Mouse (Mus musculus): ENCODE results near the gene Lrrc45. TPM values are rescaled to one million over a fixed set of nuclear protein-coding genes. Genes with fewer than 3 reads are reported as not detected.
A peak's percentile ranks its signal among the peaks of the same experiment; 100 is the strongest.
"Not testable (repeated sequence)": the region's sequence is repeated elsewhere in the genome, so short reads cannot be mapped to it uniquely, and the experiment has no call there.

Gene Lrrc45
- polyA plus RNA-seq, 1 experiment from 2014 or later = 44.9 TPM

- H3K36me3 ChIP-seq (ENCODE audit: control insufficient read depth, insufficient read depth, low read length) = no peaks in the 10 kb centered on the region
- H3K4me3 ChIP-seq (ENCODE audit: low read depth, low read length) = 0 out of 2 replicates have a peak overlapping the region, but pooled peaks have one; percentile 58
- DNase-seq (ENCODE audit: low spot score) = no peak
- H3K4me1 ChIP-seq (replicated peaks; ENCODE audit: control insufficient read depth, insufficient read depth, low read length) = peaks cover 6% of the 10 kb centered on the region; the same call in 1 of the 2 replicates
- H3K9me3 ChIP-seq (ENCODE audit: control insufficient read depth, low read length) = no peaks in the 10 kb centered on the region
- H3K27ac ChIP-seq (ENCODE audit: low read depth) = no peak overlapping the region
- peak overlapping the region; percentile 84 for H3K4me2 ChIP-seq (ENCODE audit: low read length)
- H3K9ac ChIP-seq (ENCODE audit: low read length) = no peak overlapping the region
- ATAC-seq (replicated peaks; ENCODE audit: low FRiP score, low TSS enrichment, low read depth) = no peak
- no peaks in the 10 kb centered on the region for H3K27me3 ChIP-seq (replicated peaks; ENCODE audit: control insufficient read depth, insufficient read depth, low read length)
- 57% methylated on average over 12 of the region's 12 CpGs for WGBS
Observed at GRCm38 (mm10) chr11:120727564-120727963, 13.8 kb downstream of the Lrrc45 start.

- no peaks in the 10 kb centered on the region for H3K36me3 ChIP-seq (ENCODE audit: control insufficient read depth, insufficient read depth, low read length)
Observed at GRCm38 (mm10) chr11:120728530-120729240, 15.0 kb downstream of the Lrrc45 start.

GRCm38 (mm10) chr11:120729432-120730050 lies 15.8 kb downstream of the Lrrc45 start:
- not testable (repeated sequence) for H3K4me3 ChIP-seq (ENCODE audit: low read depth, low read length); H3K9me3 ChIP-seq (ENCODE audit: control insufficient read depth, low read length); H3K27ac ChIP-seq (ENCODE audit: low read depth); DNase-seq (ENCODE audit: low spot score); H3K36me3 ChIP-seq (ENCODE audit: control insufficient read depth, insufficient read depth, low read length); H3K9ac ChIP-seq (ENCODE audit: low read length); H3K27me3 ChIP-seq (replicated peaks; ENCODE audit: control insufficient read depth, insufficient read depth, low read length); H3K4me1 ChIP-seq (replicated peaks; ENCODE audit: control insufficient read depth, insufficient read depth, low read length)
- H3K4me2 ChIP-seq (ENCODE audit: low read length) = peak overlapping the region; percentile 31
- 1% methylated on average over 17 of the region's 21 CpGs for WGBS
- peak; percentile 29; the same call in 1 of the 2 replicates for ATAC-seq (replicated peaks; ENCODE audit: low FRiP score, low TSS enrichment, low read depth)

More at GRCm38 (mm10) chr11:120728530-120729240, 15.0 kb downstream of the Lrrc45 start:
- no peak for DNase-seq (ENCODE audit: low spot score)
- Histone ChIP-seq H3K27me3 (replicated peaks; ENCODE audit: control insufficient read depth, insufficient read depth, low read length) (no peaks in the 10 kb centered on the region), H3K27ac (ENCODE audit: low read depth) (no peak overlapping the region), H3K4me3 (ENCODE audit: low read depth, low read length) (no peak overlapping the region), H3K4me2 (ENCODE audit: low read length) (no peak overlapping the region), H3K9me3 (ENCODE audit: control insufficient read depth, low read length) (no peaks in the 10 kb centered on the region), H3K4me1 (replicated peaks; ENCODE audit: control insufficient read depth, insufficient read depth, low read length) (peaks cover 6% of the 10 kb centered on the region; the same call in 1 of the 2 replicates), H3K9ac (ENCODE audit: low read length) (no peak overlapping the region)
- WGBS = 69% methylated on average over 11 of the region's 11 CpGs
- ATAC-seq (replicated peaks; ENCODE audit: low FRiP score, low TSS enrichment, low read depth) = no peak

- Histone ChIP-seq H3K4me3 (ENCODE audit: low read depth, low read length) (no peak overlapping the region), H3K4me1 (replicated peaks; ENCODE audit: control insufficient read depth, insufficient read depth, low read length) (peaks cover 6% of the 10 kb centered on the region; the same call in 1 of the 2 replicates), H3K4me2 (ENCODE audit: low read length) (no peak overlapping the region), H3K36me3 (ENCODE audit: control insufficient read depth, insufficient read depth, low read length) (no peaks in the 10 kb centered on the region), H3K9me3 (ENCODE audit: control insufficient read depth, low read length) (no peaks in the 10 kb centered on the region), H3K27me3 (replicated peaks; ENCODE audit: control insufficient read depth, insufficient read depth, low read length) (no peaks in the 10 kb centered on the region), H3K9ac (ENCODE audit: low read length) (no peak overlapping the region), H3K27ac (ENCODE audit: low read depth) (no peak overlapping the region)
- ATAC-seq (replicated peaks; ENCODE audit: low FRiP score, low TSS enrichment, low read depth) (no peak), DNase-seq (ENCODE audit: low spot score) (no peak)
- 90% methylated on average over 10 of the region's 10 CpGs for WGBS
Observed at GRCm38 (mm10) chr11:120730331-120730870, 16.7 kb downstream of the Lrrc45 start.

GRCm38 (mm10) chr11:120731395-120731794 lies 17.7 kb downstream of the Lrrc45 start:
- no peaks in the 10 kb centered on the region for H3K9me3 ChIP-seq (ENCODE audit: control insufficient read depth, low read length)
- H3K27me3 ChIP-seq (replicated peaks; ENCODE audit: control insufficient read depth, insufficient read depth, low read length) = no peaks in the 10 kb centered on the region
- H3K27ac ChIP-seq (ENCODE audit: low read depth) = no peak overlapping the region
- ATAC-seq (replicated peaks; ENCODE audit: low FRiP score, low TSS enrichment, low read depth) = no peak
- peaks cover 5% of the 10 kb centered on the region; the same call in 1 of the 2 replicates for H3K4me1 ChIP-seq (replicated peaks; ENCODE audit: control insufficient read depth, insufficient read depth, low read length)
- DNase-seq (ENCODE audit: low spot score) = no peak
- no peak overlapping the region for H3K9ac ChIP-seq (ENCODE audit: low read length)
- no peaks in the 10 kb centered on the region for H3K36me3 ChIP-seq (ENCODE audit: control insufficient read depth, insufficient read depth, low read length)
- no peak overlapping the region for H3K4me2 ChIP-seq (ENCODE audit: low read length)
- H3K4me3 ChIP-seq (ENCODE audit: low read depth, low read length) = no peak overlapping the region
- WGBS = 93% methylated on average over 1 of the region's 1 CpGs

- 72% methylated on average over 12 of the region's 12 CpGs for WGBS
- no peak within 1 kb of the TSS for H3K4me2 ChIP-seq (ENCODE audit: low read length)
- DNase-seq (ENCODE audit: low spot score) (no peak), ATAC-seq (replicated peaks; ENCODE audit: low FRiP score, low TSS enrichment, low read depth) (no peak)
- no peaks in the 10 kb centered on the region for H3K27me3 ChIP-seq (replicated peaks; ENCODE audit: control insufficient read depth, insufficient read depth, low read length)
- no peak within 1 kb of the TSS for H3K9ac ChIP-seq (ENCODE audit: low read length)
- no peaks in the 10 kb centered on the region for H3K36me3 ChIP-seq (ENCODE audit: control insufficient read depth, insufficient read depth, low read length)
- H3K4me1 ChIP-seq (replicated peaks; ENCODE audit: control insufficient read depth, insufficient read depth, low read length) = no peaks in the 10 kb centered on the region
- H3K9me3 ChIP-seq (ENCODE audit: control insufficient read depth, low read length) = no peaks in the 10 kb centered on the region
- H3K4me3 ChIP-seq (ENCODE audit: low read depth, low read length) = no peak within 1 kb of the TSS
- no peak within 1 kb of the TSS for H3K27ac ChIP-seq (ENCODE audit: low read depth)
Observed at GRCm38 (mm10) chr11:120731858-120732680, 18.3 kb downstream of the Lrrc45 start, which contains the start of gene Cbr2. Gene Cbr2 (minus strand): TSS chr11:120732114.

GRCm38 (mm10) chr11:120733521-120733920 lies 19.8 kb downstream of the Lrrc45 start:
- DNase-seq (ENCODE audit: low spot score) (no peak), ATAC-seq (replicated peaks; ENCODE audit: low FRiP score, low TSS enrichment, low read depth) (no peak)
- Histone ChIP-seq H3K27ac (ENCODE audit: low read depth) (no peak overlapping the region), H3K4me1 (replicated peaks; ENCODE audit: control insufficient read depth, insufficient read depth, low read length) (no peaks in the 10 kb centered on the region), H3K9me3 (ENCODE audit: control insufficient read depth, low read length) (no peaks in the 10 kb centered on the region), H3K36me3 (ENCODE audit: control insufficient read depth, insufficient read depth, low read length) (no peaks in the 10 kb centered on the region), H3K4me2 (ENCODE audit: low read length) (no peak overlapping the region), H3K9ac (ENCODE audit: low read length) (no peak overlapping the region), H3K27me3 (replicated peaks; ENCODE audit: control insufficient read depth, insufficient read depth, low read length) (no peaks in the 10 kb centered on the region), H3K4me3 (ENCODE audit: low read depth, low read length) (no peak overlapping the region)
- WGBS = 54% methylated on average over 6 of the region's 6 CpGs

GRCm38 (mm10) chr11:120736424-120736823 lies 22.7 kb downstream of the Lrrc45 start:
- Histone ChIP-seq H3K9me3 (ENCODE audit: control insufficient read depth, low read length) (no peaks in the 10 kb centered on the region), H3K4me2 (ENCODE audit: low read length) (no peak overlapping the region), H3K4me3 (ENCODE audit: low read depth, low read length) (no peak overlapping the region), H3K27ac (ENCODE audit: low read depth) (no peak overlapping the region), H3K9ac (ENCODE audit: low read length) (no peak overlapping the region), H3K4me1 (replicated peaks; ENCODE audit: control insufficient read depth, insufficient read depth, low read length) (no peaks in the 10 kb centered on the region), H3K36me3 (ENCODE audit: control insufficient read depth, insufficient read depth, low read length) (no peaks in the 10 kb centered on the region), H3K27me3 (replicated peaks; ENCODE audit: control insufficient read depth, insufficient read depth, low read length) (no peaks in the 10 kb centered on the region)
- no peak for ATAC-seq (replicated peaks; ENCODE audit: low FRiP score, low TSS enrichment, low read depth)
- 74% methylated on average over 6 of the region's 6 CpGs for WGBS
- DNase-seq (ENCODE audit: low spot score) = no peak
